Mouse (Mus musculus): ENCODE results near the gene Gm17606.

GRCm38 (mm10) chr14:54652787-54653186, 12.0 kb downstream of the Gm17606 start:
- TF ChIP-seq SRF (IDR thresholded peaks at IDR 0.05; ENCODE audit: control insufficient read depth, insufficient read length, low read depth) (no peak), MYOG (IDR thresholded peaks at IDR 0.05; ENCODE audit: control insufficient read depth in 1 of 3, insufficient read depth in 1 of 3, insufficient read length in 2 of 3, low read depth in 2 of 3) (no peak), POLR2A (IDR thresholded peaks at IDR 0.05; ENCODE audit: insufficient read length, low read depth) (no peak), CEBPB (IDR thresholded peaks at IDR 0.05; ENCODE audit: insufficient read depth, poor library complexity, severe bottlenecking) (no peak), E2F4 (IDR thresholded peaks at IDR 0.05; ENCODE audit: insufficient read depth) (no peak), POLR2AphosphoS2 (IDR thresholded peaks at IDR 0.05; ENCODE audit: insufficient read length, low read depth) (no peak), MAX (IDR thresholded peaks at IDR 0.05; ENCODE audit: low read depth) (no peak), MYOD1 (IDR thresholded peaks at IDR 0.05; ENCODE audit: control insufficient read depth in 1 of 3, insufficient read length in 2 of 3, low read depth in 2 of 3) (no peak)
